Mouse (Mus musculus) liver, embryonic 14.5 days (tissue): Measurements from ENCODE around the gene Fam13c. TPM values are rescaled to one million over a fixed set of nuclear protein-coding genes. Genes with fewer than 3 reads are reported as not detected.

Experiments used
- ATAC-seq: fragments of 200-750 bp; cut with Nextera tagmentation; 2 replicates; pipeline ENCODE4 v1.8.0; 2017; ENCODE audit warnings: moderate number of reproducible peaks, mild to moderate bottlenecking, moderate library complexity; ENCODE audit not compliant: insufficient read depth
- DNase-seq, 3 experiments: peaks; one replicate each; pipeline ENCODE4 v3.0.0-alpha.2; 2012 to 2013; ENCODE audit warnings: low read depth in 3 of 3, low spot score in 3 of 3
- H3K27ac ChIP-seq: fragments of 300-500 bp; sonication (generic); 2 replicates; pipeline ENCODE4 v1.5.1; 2014; ENCODE audit warnings: moderate library complexity, mild to moderate bottlenecking, control low read depth, inconsistent platforms
- H3K27me3 ChIP-seq: fragments of 300-500 bp; sonication (generic); 2 replicates; pipeline ENCODE4 v1.6.1; 2014; ENCODE audit warnings: mild to moderate bottlenecking, low read length, moderate library complexity; ENCODE audit not compliant: control insufficient read depth, insufficient read depth
- H3K36me3 ChIP-seq: fragments of 300-500 bp; sonication (generic); replicated peaks from 2 replicates; pipeline ENCODE4 v1.6.1; 2014; ENCODE audit warnings: low read depth; ENCODE audit not compliant: control insufficient read depth, insufficient read depth
- H3K4me1 ChIP-seq, 2 experiments: fragments of 200-500 bp in 1 of 2; fragments of 300-500 bp in 1 of 2; sonication (generic) in 1 of 2; replicated peaks; 2 replicates each; pipeline ENCODE4 v1.6.1; 2012 to 2014; ENCODE audit warnings: antibody characterized with exemption in 1 of 2, inconsistent platforms in 1 of 2, low read length in 1 of 2; ENCODE audit not compliant: control insufficient read depth in 2 of 2, insufficient read depth in 2 of 2
- H3K4me2 ChIP-seq: fragments of 300-500 bp; sonication (generic); 2 replicates; pipeline ENCODE4 v1.6.1; 2014; ENCODE audit warnings: low read depth, mild to moderate bottlenecking, control low read depth, moderate library complexity
- H3K4me3 ChIP-seq, 2 experiments: fragments of 200-500 bp in 1 of 2; fragments of 300-500 bp in 1 of 2; sonication (generic) in 1 of 2; 2 replicates each; pipeline ENCODE4 v1.5.1; 2012 to 2014; ENCODE audit warnings: low read depth in 2 of 2, low read length in 2 of 2, mild to moderate bottlenecking in 2 of 2, control low read depth in 1 of 2, inconsistent platforms in 1 of 2, moderate library complexity in 1 of 2; ENCODE audit not compliant: insufficient read depth in 1 of 2
- H3K9ac ChIP-seq: fragments of 300-500 bp; sonication (generic); replicated peaks from 2 replicates; pipeline ENCODE4 v1.6.1; 2014; ENCODE audit warnings: mild to moderate bottlenecking, control low read depth, moderate library complexity
- H3K9me3 ChIP-seq: fragments of 300-500 bp; sonication (generic); 2 replicates; pipeline ENCODE4 v1.6.1; 2016; ENCODE audit warnings: low read length, mixed read lengths; ENCODE audit not compliant: control insufficient read depth
- CTCF ChIP-seq: IDR thresholded peaks from 2 replicates; pipeline ENCODE4 v1.5.1; 2016; ENCODE audit warnings: antibody characterized with exemption, low read depth, control low read depth
- EP300 ChIP-seq: IDR thresholded peaks from 2 replicates; pipeline ENCODE4 v1.6.1; 2016; ENCODE audit warnings: antibody characterized with exemption, low read depth
- WGBS: fragments of 180-500 bp; shearing (Covaris S2); extraction: QIAGEN DNeasy Blood & Tissue Kit; methylation state at CpG from one replicate; pipeline ENCODE4 v1.1.7; 2014; ENCODE audit not compliant: insufficient replicate concordance; 5-methylcytosine and 5-hydroxymethylcytosine counted together
- polyA plus RNA-seq, 2 experiments: library from polyadenylated mRNA; depleted of rRNA in 1 of 2; stranded (reverse) in 1 of 2; unstranded in 1 of 2; fragments of >200 nt; fragmentation: Nextera tagmentation in 1 of 2; extraction: Ambion mirVana in 1 of 2; gene quantifications; 2 replicates each; pipeline versions ENCODE4 v1.2.1 to v1.2.3; 2012 to 2014

Fam13c gene
- polyA plus RNA-seq, 2 experiments, result 0.08 to 0.11 TPM

DNA sequence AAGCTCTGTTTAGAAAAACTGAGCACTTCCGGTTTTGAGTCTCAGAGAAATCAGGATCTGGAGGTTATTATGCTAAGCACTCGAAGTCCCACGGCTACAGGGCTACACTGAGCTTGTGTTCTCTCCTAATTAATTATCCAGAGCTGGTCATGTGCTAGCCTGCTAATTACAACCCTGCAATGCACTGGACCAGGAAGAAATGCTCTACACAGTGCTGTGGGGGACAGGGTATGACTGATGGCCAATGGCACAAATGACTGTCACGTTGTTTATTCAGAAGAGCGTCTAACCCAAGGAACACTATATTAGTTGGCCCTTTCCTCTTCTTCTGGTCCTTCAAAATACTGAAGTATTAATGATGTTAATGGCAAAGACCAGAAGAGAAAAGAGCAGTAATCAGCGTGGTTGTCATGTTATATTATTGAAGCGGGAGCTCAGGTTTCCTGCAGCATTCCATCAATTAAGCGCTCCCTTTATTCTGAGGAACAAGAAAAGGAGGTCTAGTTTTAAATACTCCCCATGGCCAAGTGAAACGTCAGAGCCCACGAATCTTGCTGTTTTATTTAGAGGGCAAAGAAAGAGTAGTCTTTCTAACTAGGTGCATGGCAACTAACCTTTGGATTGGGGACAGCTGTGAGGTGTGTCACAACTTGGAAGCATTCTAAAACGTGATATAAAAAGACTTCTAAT lies 18.4 kb downstream of the Fam13c start:
- H3K9me3 ChIP-seq, result no peaks in the 10 kb centered on the region
- DNase-seq, result no peak
- H3K27me3 ChIP-seq, result no peaks in the 10 kb centered on the region
- 65% methylated on average over 11 of the region's 11 CpGs for WGBS
- no peaks in the 10 kb centered on the region for H3K4me1 ChIP-seq
- ATAC-seq, result no peak
- H3K36me3 ChIP-seq, result no peaks in the 10 kb centered on the region
- no peak overlapping the region for H3K4me2 ChIP-seq
- TF ChIP-seq EP300 (no peak), CTCF (no peak)
- no peak overlapping the region for H3K27ac ChIP-seq
- no peak overlapping the region for H3K9ac ChIP-seq
- no peak overlapping the region for H3K4me3 ChIP-seq

DNA sequence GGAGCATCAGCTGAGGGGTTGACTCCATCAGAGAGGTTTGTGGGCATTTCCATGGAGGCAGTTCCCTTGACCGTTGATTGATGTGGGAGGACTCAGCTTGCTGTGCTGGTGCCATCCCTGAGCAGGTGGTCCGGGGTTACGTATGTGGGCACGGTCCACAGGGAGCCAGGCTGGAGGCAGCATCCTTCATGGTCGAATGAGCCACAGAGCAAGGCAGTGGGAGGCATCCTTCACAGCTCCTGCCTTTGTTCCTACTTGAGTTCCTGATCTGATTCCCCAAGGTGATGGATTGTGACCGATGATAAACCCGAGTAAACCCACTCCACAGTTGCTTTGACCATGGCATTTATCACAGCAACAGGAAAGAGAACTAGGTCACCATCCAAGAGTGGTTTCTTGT lies 25.4 kb downstream of the Fam13c start:
- H3K27ac ChIP-seq, result no peak overlapping the region
- ATAC-seq (no peak), DNase-seq (no peak)
- no peaks in the 10 kb centered on the region for H3K27me3 ChIP-seq
- H3K4me1 ChIP-seq, result no peaks in the 10 kb centered on the region
- no peak overlapping the region for H3K4me3 ChIP-seq
- no peaks in the 10 kb centered on the region for H3K9me3 ChIP-seq
- no peak overlapping the region for H3K4me2 ChIP-seq
- TF ChIP-seq CTCF, result no peak
- TF ChIP-seq EP300, result no peak
- H3K9ac ChIP-seq, result no peak overlapping the region
- no peaks in the 10 kb centered on the region for H3K36me3 ChIP-seq
- WGBS, result 65% methylated on average over 7 of the region's 7 CpGs

GRCm38 (mm10) chr10:70470836-70471235 lies 30.6 kb downstream of the Fam13c start:
- TF ChIP-seq EP300 (no peak), CTCF (no peak)
- Histone ChIP-seq H3K9me3 (no peaks in the 10 kb centered on the region; the same call in 1 of the 2 replicates), H3K9ac (no peak overlapping the region), H3K27ac (no peak overlapping the region), H3K4me1 (no peaks in the 10 kb centered on the region), H3K4me2 (no peak overlapping the region), H3K27me3 (no peaks in the 10 kb centered on the region), H3K4me3 (no peak overlapping the region), H3K36me3 (no peaks in the 10 kb centered on the region)
- no peak for DNase-seq
- ATAC-seq, result no peak
- 29% methylated on average over 1 of the region's 1 CpGs for WGBS

DNA sequence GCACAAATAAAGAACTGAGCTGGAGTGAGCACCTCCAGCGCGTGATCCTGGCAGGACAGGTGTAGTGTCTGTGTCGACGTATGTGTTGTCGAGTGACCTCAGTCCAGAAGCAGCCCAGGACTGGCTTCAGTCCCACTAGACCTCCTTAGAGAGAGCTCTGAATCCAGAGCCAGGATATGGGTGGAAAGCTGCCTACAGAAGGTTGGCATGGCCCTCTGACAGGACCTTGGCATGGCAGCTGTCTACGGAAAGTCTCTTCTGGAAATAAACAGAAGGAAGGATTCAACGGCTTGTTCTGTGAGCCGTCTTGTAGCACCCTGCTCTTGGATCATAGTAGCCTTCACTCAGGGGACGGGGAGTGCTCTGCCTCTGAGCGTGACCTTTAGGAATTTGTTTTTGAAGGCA lies 37.5 kb downstream of the Fam13c start:
- ATAC-seq (no peak), DNase-seq (no peak)
- TF ChIP-seq CTCF, result no peak
- Histone ChIP-seq H3K9me3 (no peaks in the 10 kb centered on the region; the same call in 1 of the 2 replicates), H3K4me2 (no peak overlapping the region), H3K27ac (no peak overlapping the region), H3K36me3 (no peaks in the 10 kb centered on the region), H3K9ac (no peak overlapping the region), H3K4me1 (no peaks in the 10 kb centered on the region), H3K4me3 (no peak overlapping the region), H3K27me3 (no peaks in the 10 kb centered on the region)
- 76% methylated on average over 10 of the region's 10 CpGs for WGBS

DNA sequence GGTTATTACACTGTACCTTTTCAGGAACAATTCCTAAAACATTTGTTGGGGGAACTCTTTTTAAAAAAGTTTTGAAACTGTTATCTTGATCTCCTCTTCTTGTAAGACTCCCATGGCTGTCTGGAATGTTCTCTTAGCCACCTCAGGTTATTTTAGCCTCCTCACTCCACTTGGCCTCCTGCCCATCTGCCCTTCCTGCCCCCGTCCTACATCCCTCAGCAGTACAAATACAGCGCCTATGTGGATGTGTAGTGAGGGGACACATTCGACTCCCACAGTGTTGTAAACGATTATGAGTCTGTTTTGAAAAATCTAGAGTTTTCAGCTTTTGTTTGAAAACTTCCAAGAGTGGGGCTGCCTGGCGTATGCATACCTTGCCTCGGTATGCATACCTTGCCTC lies 43.5 kb downstream of the Fam13c start:
- H3K4me2 ChIP-seq, result no peak overlapping the region
- no peaks in the 10 kb centered on the region for H3K9me3 ChIP-seq
- DNase-seq (no peak), ATAC-seq (no peak)
- TF ChIP-seq CTCF, result no peak
- TF ChIP-seq EP300, result no peak
- no peak overlapping the region for H3K4me3 ChIP-seq
- no peaks in the 10 kb centered on the region for H3K4me1 ChIP-seq
- H3K27ac ChIP-seq, result no peak overlapping the region
- H3K9ac ChIP-seq, result no peak overlapping the region
- H3K27me3 ChIP-seq, result no peaks in the 10 kb centered on the region
- 70% methylated on average over 6 of the region's 6 CpGs for WGBS
- H3K36me3 ChIP-seq, result no peaks in the 10 kb centered on the region
